Mouse (Mus musculus): ENCODE results near the gene Rap1b.

Rap1b gene

DNA sequence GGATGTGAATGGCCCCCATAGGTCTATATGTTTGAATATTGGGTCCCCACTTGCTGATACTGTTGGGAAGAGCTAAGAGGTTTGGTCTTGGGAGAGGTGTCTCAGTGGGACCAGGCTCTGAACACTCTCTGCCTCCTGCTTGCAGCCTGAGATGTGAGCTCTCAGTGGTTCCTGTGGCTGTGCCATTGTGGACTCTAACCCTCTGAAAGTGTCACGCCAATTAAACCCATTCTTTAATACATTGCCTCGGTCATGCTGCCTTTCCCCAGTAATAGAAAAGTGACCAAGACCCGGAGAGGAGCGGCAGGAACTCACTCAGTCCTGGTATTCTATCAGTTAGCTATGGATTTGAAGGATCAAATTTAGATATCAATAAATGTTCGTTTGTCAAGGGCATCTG lies 12.4 kb upstream of the Rap1b start:
- no peak for DNase-seq (ENCODE audit: low read depth, low spot score)

DNA sequence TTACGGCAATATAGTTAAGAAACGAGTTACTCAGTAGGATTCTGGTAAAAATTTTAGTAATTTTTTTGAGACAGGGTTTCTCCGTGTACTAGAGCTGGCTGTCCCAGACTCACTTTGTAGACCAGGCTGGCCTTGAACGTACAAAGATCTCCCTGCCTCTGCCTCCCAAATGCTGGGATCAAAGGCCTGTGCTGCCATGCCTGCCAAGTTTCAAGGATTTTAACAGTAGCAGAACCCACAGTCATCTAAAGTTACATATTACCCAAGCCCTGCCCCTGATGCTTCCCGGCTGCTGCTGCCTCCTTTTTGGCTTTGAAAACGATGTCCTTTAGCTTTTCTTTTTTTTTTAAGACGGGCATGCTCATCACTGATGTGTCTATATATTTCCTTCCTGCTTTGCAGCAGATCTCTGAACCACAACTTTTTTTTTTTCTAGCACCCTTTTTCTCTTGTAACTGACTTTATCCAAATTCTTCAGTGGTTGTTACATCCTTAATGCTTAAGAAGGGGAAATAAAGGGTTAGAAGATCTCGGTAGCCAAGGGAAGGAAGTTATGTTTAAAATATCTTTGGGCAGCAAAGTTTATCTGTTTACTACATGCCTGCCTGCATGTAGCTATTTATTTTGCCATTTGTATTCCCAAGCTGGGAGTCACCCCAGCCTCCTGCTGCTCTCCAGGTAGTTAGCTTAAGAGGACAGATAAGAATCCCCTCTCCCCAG lies 10.3 kb upstream of the Rap1b start:
- DNase-seq (ENCODE audit: low read depth, low spot score), result no peak

DNA sequence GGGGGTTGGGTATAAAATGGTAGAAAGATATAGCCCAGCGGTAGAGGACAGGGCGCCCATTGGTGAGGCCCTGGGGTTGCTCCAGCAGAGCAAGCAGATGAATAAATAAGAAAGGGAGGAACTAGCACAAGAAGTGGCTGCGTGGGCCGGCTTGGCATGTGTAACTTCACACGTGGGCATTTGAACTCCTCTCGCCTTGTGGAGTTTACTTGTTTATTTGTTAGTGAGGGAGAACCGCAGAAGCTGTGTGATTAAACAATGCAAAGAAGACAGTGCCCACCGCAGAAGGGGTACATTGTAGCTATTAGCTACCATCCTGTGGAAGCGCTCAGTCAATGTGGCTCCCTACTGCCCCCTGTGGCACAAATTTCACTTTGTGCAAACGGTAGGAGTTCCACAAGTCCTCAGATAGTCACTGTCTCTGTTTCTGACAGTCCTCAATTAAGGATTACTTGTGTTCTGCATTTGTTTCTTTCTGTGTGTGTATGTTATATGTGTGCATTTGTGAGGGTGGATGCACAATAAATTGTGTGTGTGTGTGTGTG lies 6.9 kb upstream of the Rap1b start:
- DNase-seq (ENCODE audit: low read depth, low spot score), result no peak

DNA sequence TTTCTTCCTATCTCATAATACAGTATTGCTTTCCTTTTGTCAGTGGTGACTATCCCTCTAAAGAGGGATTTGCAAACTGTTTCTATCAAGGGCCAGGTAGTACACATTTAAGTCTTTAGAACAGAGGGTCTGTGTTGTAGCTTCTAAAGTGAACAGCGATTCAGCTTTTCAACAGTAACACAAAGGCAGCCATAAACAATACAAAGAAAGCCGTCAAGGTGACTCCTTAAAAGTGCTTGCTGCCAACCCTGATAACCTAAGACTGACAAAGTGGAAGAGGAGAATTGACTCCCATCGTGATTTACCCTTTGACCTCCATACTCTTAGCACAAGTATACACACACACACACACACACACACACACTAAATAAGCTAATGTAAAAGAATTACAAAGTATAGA lies 3.1 kb upstream of the Rap1b start:
- no peak for DNase-seq (ENCODE audit: low read depth, low spot score)

DNA sequence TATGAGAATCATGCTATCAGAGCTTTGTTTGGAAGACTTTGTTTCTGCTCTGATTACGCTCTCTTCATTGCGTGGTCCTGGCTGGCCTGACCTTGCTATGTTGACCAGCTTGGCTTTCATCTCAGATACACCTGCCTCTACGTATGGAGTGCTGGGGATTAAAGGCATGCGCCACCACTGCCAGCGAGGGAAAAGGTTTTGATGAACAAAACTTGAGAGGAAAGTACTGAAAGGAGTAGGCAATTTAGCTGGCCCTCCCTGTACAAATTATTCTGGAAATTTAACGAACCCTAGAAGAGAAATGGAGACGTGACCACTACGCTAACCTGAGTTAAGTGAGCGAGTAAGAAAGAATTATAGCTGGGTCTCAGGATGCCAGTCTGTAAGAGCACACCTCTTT lies 961 bp upstream of the Rap1b start:
- DNase-seq (ENCODE audit: low read depth, low spot score), result no peak

DNA sequence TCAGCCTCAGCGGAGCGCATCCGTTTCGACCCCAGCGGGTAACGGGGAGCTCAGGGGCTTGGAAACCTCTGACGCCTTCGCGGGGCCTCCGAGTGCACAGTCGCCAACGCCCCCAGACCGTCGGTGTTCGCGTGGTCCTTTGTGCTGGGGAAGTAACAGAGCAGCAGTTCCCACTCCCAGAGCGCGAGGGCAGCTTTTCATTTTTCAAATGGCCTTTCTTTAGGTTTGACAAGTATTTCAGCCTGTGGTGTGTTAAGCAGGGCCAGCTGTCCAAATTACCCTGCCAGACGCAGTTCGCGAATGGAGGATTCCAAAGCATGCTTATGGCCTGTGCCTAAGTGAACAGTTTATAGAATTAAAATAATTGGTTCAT lies 411 bp upstream of the Rap1b start:
- peak; percentile 32 for DNase-seq (ENCODE audit: low read depth, low spot score)

DNA sequence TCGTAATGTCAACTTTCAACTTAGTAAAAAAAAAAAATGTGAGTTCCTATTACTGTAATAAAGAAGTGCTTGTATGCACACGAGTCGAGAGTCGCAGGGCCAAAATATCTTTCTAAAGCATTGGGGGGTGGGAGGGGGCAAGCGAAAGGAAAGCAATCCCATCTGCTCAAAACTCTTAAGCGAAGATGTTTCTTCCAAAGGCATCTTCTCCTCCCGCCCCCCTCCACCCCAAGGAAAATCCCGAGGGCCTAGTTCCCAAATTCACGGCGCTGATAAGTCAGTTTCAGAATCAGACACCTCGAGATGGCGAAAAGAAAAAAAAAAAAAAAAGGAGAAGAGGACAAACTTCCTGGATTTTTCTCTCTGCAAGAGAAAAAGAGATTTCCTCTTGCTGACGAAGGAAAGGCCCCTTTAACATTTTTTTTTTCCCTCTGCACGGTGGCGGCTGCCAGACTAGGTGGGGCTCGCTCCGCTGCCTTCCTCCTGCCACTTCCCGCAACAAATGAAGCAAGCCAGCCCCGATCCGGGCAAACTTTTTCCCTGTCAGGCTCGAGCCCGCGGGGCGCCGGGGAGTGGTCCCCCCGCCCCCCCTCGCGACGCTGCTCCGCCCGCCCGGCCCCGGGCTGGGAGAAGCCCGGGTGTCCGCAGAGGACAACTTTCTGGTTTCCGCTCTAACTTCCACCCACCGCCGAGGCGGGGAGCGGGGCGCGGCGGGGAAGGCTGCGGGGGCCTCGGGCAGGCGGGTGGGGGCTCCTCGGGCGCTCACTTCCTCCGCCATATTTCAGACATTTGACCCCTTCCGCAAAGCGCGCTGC lies 846 bp downstream of the Rap1b start:
- DNase-seq (ENCODE audit: low read depth, low spot score), result peak; percentile 31

DNA sequence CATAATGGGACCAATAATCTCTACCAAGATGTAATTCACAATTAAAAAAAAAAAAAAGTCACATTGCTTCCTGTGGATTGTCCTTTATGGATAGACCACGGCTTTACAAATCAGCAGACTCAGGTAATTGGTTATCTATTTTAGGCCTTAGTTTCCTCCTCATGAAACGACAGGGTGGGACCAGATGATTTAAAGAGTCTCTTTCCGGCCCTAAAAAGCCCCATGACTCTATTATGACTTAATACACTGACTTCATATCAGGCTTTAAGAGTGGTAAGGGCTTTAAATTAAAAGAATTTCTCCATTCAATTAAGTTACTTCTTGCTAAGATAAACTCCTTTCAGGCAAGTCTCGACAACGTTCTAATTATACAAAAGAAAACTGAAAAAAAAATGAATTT lies 1.6 kb downstream of the Rap1b start:
- no peak for DNase-seq (ENCODE audit: low read depth, low spot score)

DNA sequence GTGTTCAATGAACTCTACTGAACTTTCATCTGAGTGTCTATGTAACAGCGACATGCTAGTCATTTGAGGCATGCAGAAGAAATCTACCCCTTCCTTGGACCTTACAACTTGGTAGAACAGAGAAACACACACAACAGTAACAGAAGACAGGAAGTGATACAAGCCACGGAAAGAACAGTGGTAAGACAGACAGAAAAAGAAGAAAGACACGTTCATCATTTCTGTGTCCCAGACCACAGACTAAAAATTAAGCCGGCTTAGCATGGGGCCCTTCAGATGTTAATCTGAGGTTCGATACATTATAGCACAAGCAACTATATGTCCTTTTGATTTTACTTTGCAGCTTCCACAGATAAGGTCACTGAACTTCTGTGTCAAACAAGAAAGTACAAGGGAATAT lies 2.1 kb downstream of the Rap1b start:
- no peak for DNase-seq (ENCODE audit: low read depth, low spot score)

DNA sequence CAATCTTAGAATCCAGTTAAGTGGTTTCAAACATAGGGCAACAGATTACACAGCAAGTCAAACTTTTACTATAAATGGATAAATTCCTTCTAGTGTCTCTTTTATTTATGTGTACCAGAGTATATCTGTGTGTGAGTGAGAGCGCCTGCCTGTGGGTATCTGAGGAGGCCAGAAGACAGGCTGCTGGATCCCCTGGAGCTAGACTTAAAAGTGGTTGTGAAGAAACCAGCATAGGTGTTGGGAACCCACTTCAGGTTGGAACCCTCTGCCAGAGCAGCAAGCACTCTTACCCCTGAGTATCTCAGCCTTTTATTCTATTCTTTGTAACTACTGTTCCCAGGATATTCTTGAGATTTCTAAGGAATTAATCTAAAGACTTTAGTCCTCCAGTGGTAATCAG lies 4.1 kb downstream of the Rap1b start:
- no peak for DNase-seq (ENCODE audit: low read depth, low spot score)

DNA sequence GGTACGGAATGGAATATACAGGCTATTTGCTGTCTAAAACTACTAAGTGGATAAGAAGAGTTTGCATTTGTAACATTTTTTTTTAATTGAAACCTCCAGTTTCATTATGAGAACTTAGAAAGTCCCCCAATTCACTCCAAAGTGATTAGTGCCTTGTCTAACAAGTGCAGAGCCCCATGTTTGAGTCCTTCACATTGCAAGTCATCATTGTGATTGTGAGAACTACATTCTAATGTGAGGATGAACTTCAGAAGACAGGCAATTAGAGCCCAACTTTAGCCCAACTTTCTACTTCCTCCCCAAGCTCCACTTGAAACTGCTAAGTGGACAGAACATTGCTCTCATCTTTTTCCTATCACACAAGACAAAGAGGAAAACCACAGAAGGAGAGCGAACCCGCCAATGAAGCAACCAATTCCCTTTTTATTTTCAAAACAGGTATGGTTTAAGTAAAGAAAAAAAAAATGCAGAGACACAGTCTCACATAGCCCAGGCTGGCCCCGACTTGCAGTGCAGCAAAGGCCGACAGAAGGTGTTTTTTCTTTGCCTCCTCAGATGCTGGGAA lies 5.3 kb downstream of the Rap1b start:
- no peak for DNase-seq (ENCODE audit: low read depth, low spot score)

DNA sequence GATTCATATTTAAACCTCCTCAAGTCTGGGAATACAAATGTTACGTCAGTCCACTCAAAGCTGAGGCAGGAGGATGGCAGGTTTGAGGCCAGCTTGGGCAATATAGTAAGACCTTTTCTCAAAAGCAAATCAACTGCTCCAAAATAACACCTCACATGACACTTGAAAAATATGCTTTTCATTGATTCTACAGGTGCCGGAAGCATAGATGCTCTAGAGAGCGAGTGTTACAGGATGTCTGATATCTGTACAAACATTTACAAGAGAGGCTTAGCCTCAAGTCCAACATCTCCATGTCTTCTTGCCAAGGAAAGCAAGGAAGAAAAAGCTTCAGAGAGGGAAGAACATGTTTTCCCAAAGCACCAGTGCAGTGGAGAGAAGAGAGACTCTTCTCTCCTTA lies 6.1 kb downstream of the Rap1b start:
- no peak for DNase-seq (ENCODE audit: low read depth, low spot score)

DNA sequence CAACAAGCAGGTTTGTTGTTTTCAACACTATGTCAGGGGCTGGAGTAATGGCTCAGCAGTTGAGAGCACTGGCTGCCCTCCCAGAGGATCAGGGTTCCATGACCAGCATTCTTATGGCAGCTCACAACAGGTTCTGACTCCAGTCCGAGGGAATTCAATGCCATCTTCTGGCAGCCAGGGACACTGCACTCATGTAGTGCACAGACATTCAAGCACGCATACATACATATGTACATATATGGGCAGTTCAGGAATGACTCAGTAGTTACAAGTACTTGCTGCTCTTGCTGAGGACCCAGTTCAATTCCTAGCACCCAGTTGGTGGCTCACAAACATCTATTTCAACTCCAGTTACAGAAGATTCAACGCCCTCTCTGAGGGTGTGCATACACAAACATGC lies 6.9 kb downstream of the Rap1b start:
- no peak for DNase-seq (ENCODE audit: low read depth, low spot score)

DNA sequence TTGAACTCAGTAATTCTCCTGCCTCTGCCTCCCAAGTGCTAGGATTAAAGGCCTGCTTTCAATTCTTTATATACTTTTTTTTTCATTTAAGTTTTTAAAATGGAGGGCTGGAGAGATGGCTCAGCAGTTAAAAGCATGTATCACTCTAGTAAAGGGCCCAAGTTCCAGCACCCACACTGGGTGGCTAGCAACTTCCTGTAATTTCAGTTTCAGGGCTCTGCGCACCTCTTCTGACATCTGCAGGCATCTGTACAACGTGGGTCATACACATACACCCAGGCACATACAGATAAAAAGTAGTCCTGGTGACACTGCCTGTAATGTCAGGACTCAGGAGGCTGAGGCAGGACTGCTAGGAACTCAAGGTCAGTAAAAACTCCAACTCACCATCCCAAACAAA lies 9.5 kb downstream of the Rap1b start:
- DNase-seq (ENCODE audit: low read depth, low spot score), result no peak

DNA sequence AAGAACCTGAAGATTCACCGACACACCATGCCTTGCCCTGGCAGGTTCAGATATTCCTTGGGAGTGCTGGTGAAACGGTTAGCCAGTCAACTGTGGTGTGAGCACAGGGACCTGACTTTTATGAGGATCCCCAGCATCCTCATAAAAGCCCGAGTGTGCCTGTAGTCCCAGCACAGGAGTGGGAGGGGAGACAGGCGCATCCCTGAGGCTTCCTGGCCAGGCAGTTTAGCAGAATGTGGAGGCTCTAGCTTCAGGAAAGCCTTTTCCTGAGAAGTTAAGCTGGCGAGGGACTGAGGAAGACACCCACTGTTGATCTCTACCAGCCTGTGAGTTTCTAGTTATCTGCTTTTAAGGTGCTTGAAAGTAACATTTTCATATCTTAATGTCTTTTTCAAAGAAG lies 10.4 kb downstream of the Rap1b start:
- no peak for DNase-seq (ENCODE audit: low read depth, low spot score)

DNA sequence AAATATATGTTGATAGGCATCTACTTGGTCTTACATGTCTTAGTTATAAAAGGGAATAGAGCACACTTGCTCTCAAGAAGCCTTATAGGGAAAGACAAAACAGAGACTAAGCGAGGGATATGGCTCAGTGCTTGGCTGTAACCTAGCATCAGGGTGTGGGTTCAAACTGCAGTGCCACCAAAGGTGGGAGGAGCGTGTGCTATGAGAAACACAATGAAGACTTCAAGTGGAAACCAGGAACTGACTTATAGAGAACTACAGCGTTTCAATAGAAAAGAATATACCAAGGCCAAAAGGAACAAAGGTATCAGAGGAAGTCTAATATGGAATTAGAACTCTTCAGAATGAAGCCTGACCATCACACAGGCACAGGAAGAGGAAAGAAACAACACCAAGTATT lies 15.0 kb downstream of the Rap1b start:
- no peak for DNase-seq (ENCODE audit: low read depth, low spot score)

DNA sequence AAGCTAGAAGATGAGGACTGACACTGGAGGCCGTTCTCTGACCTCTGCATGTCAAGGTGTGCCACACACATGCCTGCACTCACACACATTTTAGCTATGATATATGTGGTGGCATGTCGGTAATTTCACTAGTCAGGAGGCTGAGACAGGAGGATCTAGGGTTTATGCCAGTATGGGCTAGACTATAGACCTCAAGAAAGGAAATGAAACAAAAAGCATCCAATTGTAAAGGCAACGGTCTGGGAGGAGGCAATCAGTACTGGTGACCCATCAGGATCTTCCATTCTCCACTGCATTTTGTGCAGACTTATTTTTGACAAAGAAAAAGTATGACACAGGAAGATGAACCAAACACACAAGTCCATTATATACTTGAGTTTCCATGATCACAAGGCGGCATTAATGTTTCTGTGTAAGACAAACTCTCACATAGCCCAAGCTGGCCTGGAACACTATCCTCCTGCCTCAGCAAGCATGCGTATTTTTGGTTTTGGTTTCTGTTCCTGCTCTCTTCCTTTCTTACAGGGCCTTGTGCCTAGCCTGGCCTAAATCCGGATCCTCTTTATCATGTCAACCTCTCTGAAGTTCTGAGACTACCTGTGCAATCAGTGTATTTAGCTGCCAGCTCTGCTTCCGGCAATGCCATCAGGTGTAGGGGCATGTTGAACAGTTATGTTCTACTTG lies 16.2 kb downstream of the Rap1b start:
- DNase-seq (ENCODE audit: low read depth, low spot score), result no peak

DNA sequence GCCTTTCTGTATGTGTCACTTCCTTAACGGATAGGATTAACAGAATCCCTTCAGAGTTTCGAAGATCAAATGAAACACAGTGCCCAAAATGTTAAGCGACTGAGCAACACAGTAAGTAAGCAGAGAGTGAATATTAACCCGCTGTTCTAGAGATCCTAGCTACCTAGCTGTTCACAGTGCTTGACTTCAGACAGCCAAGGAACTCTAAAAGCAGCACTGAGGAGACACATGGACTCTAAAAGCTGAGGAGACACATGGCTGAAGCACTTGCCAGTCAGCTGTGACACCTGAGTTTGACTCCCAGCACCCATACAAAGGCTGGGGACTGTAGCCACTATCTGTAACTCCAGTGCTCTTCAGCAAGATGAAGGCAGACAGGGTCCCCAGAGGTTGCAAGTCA lies 16.8 kb downstream of the Rap1b start:
- no peak for DNase-seq (ENCODE audit: low read depth, low spot score)

DNA sequence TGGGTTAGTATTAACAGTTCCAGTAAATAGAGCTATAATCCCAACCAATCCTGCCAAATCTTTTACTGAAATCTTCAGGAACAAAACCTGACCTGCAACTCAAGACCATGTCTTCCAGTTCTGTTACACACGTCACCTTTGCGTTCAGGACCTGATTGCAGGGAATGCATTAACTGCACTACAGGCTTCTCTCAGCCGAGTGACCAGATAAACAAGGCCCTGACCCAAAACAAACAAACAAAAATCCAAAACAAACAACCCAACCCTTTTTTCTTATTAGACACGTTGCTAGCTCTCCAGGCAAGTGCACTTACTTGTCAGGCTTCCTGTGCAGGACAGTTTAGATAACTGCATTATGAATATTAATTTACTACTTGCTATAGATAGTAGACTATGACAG lies 17.3 kb downstream of the Rap1b start:
- no peak for DNase-seq (ENCODE audit: low read depth, low spot score)

DNA sequence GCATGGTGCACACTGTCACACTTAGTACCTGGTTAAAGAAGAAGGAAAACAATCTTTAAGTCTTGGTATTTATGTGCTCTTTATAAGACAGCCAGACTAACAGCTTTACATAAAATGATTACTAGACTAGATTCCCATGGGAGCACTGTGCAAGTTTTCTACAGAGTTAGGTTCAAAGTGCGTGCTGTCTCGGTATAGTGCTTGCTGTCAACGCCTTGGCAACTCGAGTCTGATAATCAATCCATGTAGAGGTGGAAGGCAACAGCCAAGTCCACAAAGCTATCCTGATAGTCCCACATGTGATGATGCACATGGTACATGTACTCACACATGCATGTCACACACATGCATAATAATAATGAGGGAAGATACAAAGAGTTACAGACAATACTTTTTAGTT lies 21.2 kb downstream of the Rap1b start:
- DNase-seq (ENCODE audit: low read depth, low spot score), result no peak

DNA sequence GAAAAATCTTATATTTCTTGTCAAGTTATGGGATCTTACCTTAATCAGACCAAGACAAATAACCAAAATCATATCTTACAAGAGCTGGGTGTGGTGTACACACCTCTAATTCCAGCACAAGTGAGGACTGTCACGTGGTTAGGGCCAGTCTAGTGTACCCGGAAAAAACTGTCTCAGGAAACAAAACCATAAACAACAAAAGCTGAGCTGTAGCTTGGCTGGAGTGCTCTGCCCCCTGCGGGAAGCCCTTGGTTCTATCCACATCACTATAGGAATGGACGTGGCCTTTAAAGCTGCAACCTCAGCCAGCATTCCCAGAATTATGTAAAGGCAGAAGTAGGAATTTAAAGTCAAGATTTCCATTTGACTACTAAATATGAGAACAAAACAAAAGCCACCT lies 21.7 kb downstream of the Rap1b start:
- DNase-seq (ENCODE audit: low read depth, low spot score), result no peak

DNA sequence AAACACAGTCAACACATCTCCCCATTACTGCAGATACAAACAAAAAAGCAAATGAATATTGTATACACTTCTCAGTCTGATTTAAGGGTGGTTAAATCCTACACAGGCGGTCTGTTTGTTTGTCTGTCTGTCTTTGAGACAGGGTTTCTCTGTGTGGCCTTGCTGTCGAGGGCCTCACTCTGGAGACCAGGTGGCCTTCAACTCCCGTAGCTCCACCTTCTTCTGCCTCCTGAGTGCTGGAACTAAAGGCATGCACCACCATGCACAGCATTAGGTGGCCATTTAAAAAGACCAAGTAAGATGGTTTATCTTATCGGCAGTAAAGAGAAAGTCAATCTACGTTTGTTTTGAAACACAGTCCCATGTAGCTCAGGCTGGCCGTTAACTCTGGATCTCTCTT lies 22.5 kb downstream of the Rap1b start:
- DNase-seq (ENCODE audit: low read depth, low spot score), result no peak
